Mouse (Mus musculus): Measurements from ENCODE around the gene Stkld1.

Stkld1 gene

GRCm38 (mm10) chr2:26915927-26916728 lies 17.7 kb upstream of the Stkld1 start, which contains the start of the genes Surf2 and Surf1:
Gene Surf2 (plus strand): TSS chr2:26916367.
Gene Surf1 (minus strand): TSS chr2:26916530.
- DNase-seq (ENCODE audit: low spot score): peak; percentile 78

- no peak for DNase-seq (ENCODE audit: low spot score)
Measured at GRCm38 (mm10) chr2:26916738-26917137, 17.1 kb upstream of the Stkld1 start.

- DNase-seq (ENCODE audit: low spot score): no peak
Measured at GRCm38 (mm10) chr2:26919684-26920083, 14.2 kb upstream of the Stkld1 start.

- no peak for DNase-seq (ENCODE audit: low spot score)
Measured at GRCm38 (mm10) chr2:26920190-26920855, 13.5 kb upstream of the Stkld1 start.

- DNase-seq (ENCODE audit: low spot score): peak; percentile 77
Measured at GRCm38 (mm10) chr2:26921784-26922183, 12.1 kb upstream of the Stkld1 start.

- no peak for DNase-seq (ENCODE audit: low spot score)
Measured at GRCm38 (mm10) chr2:26927745-26928476, 5.9 kb upstream of the Stkld1 start.

- DNase-seq (ENCODE audit: low spot score): peak; percentile 70
Measured at GRCm38 (mm10) chr2:26930390-26930789, 3.5 kb upstream of the Stkld1 start.

GRCm38 (mm10) chr2:26932473-26933303 lies 1.2 kb upstream of the Stkld1 start:
- DNase-seq (ENCODE audit: low spot score): peak; percentile 29

- no peak for DNase-seq (ENCODE audit: low spot score)
Measured at GRCm38 (mm10) chr2:26935286-26935685, 1.4 kb downstream of the Stkld1 start.

GRCm38 (mm10) chr2:26936425-26936824 lies 2.6 kb downstream of the Stkld1 start:
- no peak for DNase-seq (ENCODE audit: low spot score)

- DNase-seq (ENCODE audit: low spot score): no peak
Measured at GRCm38 (mm10) chr2:26941539-26941938, 7.7 kb downstream of the Stkld1 start.

- no peak for DNase-seq (ENCODE audit: low spot score)
Measured at GRCm38 (mm10) chr2:26943253-26943652, 9.4 kb downstream of the Stkld1 start.

GRCm38 (mm10) chr2:26950411-26950810 lies 16.6 kb downstream of the Stkld1 start:
- DNase-seq (ENCODE audit: low spot score): no peak

GRCm38 (mm10) chr2:26951346-26951905 lies 17.6 kb downstream of the Stkld1 start:
- DNase-seq (ENCODE audit: low spot score): no peak

GRCm38 (mm10) chr2:26952193-26952592 lies 18.3 kb downstream of the Stkld1 start:
- DNase-seq (ENCODE audit: low spot score): no peak

GRCm38 (mm10) chr2:26952866-26953265 lies 19.0 kb downstream of the Stkld1 start:
- no peak for DNase-seq (ENCODE audit: low spot score)

GRCm38 (mm10) chr2:26954735-26955395 lies 21.0 kb downstream of the Stkld1 start:
- no peak for DNase-seq (ENCODE audit: low spot score)

- DNase-seq (ENCODE audit: low spot score): no peak
Measured at GRCm38 (mm10) chr2:26956811-26957487, 23.1 kb downstream of the Stkld1 start.

- no peak for DNase-seq (ENCODE audit: low spot score)
Measured at GRCm38 (mm10) chr2:26957488-26957859, 23.6 kb downstream of the Stkld1 start.

- DNase-seq (ENCODE audit: low spot score): no peak
Measured at GRCm38 (mm10) chr2:26960756-26961155, 26.9 kb downstream of the Stkld1 start.
